Mouse (Mus musculus) kidney, adult 2 months (tissue): ENCODE data around the gene Duoxa2. TPM values are rescaled to one million over a fixed set of nuclear protein-coding genes. Genes with fewer than 3 reads are reported as not detected.
A peak's percentile ranks its signal among the peaks of the same experiment; 100 is the strongest.

ENCODE experiments used
- DNase-seq: peaks from one replicate; pipeline ENCODE4 v3.0.0; 2021
- H3K27ac ChIP-seq: fragments of 200-500 bp; 2 replicates; pipeline ENCODE4 v1.5.1; 2012; ENCODE audit warnings: low read depth, low read length, control low read depth, inconsistent platforms; ENCODE audit not compliant: insufficient read depth
- H3K27me3 ChIP-seq: fragments of 200-500 bp; replicated peaks from 2 replicates; pipeline ENCODE4 v1.6.1; 2012; ENCODE audit warnings: mild to moderate bottlenecking, moderate library complexity, low read length, inconsistent platforms; ENCODE audit not compliant: control insufficient read depth, insufficient read depth
- H3K36me3 ChIP-seq: fragments of 200-500 bp; 2 replicates; pipeline ENCODE4 v1.6.1; 2012; ENCODE audit warnings: mild to moderate bottlenecking, moderate library complexity, low read length, inconsistent platforms; ENCODE audit not compliant: control insufficient read depth, insufficient read depth
- H3K4me1 ChIP-seq: fragments of 200-500 bp; 2 replicates; pipeline ENCODE4 v1.6.1; 2011; ENCODE audit warnings: low read length; ENCODE audit not compliant: control insufficient read depth, insufficient read depth
- H3K4me3 ChIP-seq: fragments of 200-500 bp; 2 replicates; pipeline ENCODE4 v1.5.1; 2011; ENCODE audit warnings: mild to moderate bottlenecking, low read depth, low read length, control low read depth; ENCODE audit not compliant: insufficient read depth
- CTCF ChIP-seq: fragments of 200-500 bp; conservative IDR thresholded peaks from 2 replicates; pipeline ENCODE4 v1.5.1; 2011; ENCODE audit warnings: low read depth, mild to moderate bottlenecking, control low read depth, low read length, moderate library complexity, mixed read lengths; ENCODE audit not compliant: insufficient read depth, insufficient read length
- POLR2A ChIP-seq: fragments of 200-500 bp; IDR thresholded peaks from one replicate; pipeline ENCODE4 v1.6.1; 2011; ENCODE audit warnings: low read depth, low read length, control low read depth
- WGBS: fragments of 180-500 bp; shearing (Covaris S2); methylation state at CpG from one replicate; pipeline ENCODE4 v1.1.7; 2018; 5-methylcytosine and 5-hydroxymethylcytosine counted together
- polyA plus RNA-seq: library from polyadenylated mRNA; depleted of rRNA; stranded (reverse); fragments of >200 nt; gene quantifications from 2 replicates; pipeline ENCODE4 v1.2.3, GENCODE M21; 2012

Gene Duoxa2
- polyA plus RNA-seq, 1 experiment: not detected

DNA sequence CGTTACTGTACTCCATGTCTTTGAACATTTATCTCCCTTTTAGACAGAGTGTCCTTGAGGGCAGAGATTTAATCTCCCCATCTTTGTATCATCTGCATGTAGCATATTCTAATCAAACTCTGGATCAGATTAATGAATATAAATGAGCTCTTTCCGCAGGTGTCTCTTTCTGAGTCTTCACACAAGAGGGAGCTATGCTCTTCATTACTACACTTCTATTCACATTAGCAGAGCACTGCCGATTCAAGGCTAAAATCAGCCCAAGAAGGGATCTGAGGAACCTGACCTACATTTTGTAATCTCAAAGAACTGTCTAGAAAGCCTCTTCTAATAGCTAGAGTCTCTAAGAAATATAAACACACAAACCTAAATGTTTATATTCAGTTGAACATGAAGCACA is 10.9 kb downstream of the Duoxa2 start:
- H3K36me3 ChIP-seq: no peaks in the 10 kb centered on the region
- H3K27me3 ChIP-seq: no peaks in the 10 kb centered on the region
- 38% methylated on average over 3 of the region's 3 CpGs for WGBS
- no peak overlapping the region for H3K4me3 ChIP-seq
- DNase-seq: no peak
- peaks cover 4% of the 10 kb centered on the region; the same call in 1 of the 2 replicates for H3K4me1 ChIP-seq
- no peak for TF ChIP-seq POLR2A
- no peak for TF ChIP-seq CTCF
- no peak overlapping the region for H3K27ac ChIP-seq

DNA sequence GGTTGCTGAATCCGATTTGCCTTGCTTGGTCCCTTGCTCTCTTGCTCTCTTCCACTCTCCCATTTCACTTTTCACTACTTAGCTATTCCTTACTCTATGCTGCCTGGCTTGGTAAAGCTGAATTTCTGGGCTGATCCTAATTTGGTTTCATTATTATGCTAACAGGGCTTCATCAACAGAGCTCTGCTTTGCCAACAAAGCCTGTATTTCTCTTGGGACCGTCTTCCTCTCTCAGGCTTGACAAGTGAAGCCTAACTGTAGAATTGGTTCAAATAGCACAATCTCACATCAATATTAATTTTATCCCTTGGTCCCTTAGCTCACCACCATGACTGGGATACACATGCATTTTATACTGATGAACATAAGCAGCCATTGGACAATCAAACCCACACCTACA is 12.9 kb downstream of the Duoxa2 start:
- no peak for DNase-seq
- WGBS: 63% methylated on average over 2 of the region's 2 CpGs
- H3K4me3 ChIP-seq: no peak overlapping the region
- no peak overlapping the region for H3K27ac ChIP-seq
- H3K36me3 ChIP-seq: no peaks in the 10 kb centered on the region
- TF ChIP-seq POLR2A (no peak), CTCF (no peak)
- H3K4me1 ChIP-seq: peaks cover 4% of the 10 kb centered on the region; the same call in 1 of the 2 replicates
- H3K27me3 ChIP-seq: no peaks in the 10 kb centered on the region

DNA sequence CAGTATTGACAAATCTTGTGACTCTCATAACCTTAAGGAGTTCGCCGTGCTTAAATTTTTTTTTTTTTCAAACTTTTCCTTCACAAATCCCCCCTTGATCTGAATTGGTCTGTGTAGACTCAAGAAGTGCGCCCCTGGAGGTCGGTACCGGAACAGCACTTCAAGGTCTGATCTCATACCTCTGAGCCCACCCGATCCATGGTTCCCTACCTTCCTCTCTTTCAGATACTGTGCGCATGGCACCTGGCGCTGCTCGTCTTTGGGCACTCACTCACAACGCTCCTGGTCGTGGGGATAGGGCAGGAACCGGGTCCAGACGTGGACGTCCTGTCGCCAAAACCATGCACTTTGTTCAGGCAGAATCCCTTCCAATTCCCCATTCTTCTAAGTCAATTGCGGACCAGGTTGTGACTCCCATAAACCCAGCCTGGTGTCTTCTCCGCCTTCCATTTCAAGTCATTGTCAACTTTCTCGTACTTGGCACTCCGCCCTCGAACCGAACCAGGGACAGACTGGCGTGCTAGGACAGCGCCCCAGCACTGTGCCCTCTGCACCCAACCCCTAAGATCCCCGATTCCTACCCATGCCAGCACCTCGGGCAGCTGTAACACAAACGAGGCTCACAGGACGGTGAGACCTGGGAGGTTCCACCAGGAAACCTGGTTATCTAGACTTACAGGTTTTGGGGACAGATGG is 14.2 kb downstream of the Duoxa2 start:
- 4% methylated on average over 27 of the region's 27 CpGs for WGBS
- TF ChIP-seq CTCF: peak; percentile 65
- TF ChIP-seq POLR2A: no peak
- Histone ChIP-seq H3K36me3 (no peaks in the 10 kb centered on the region), H3K27ac (no peak overlapping the region), H3K4me3 (no peak overlapping the region), H3K4me1 (peaks cover 4% of the 10 kb centered on the region; the same call in 1 of the 2 replicates), H3K27me3 (no peaks in the 10 kb centered on the region)
- peak; percentile 53 for DNase-seq

DNA sequence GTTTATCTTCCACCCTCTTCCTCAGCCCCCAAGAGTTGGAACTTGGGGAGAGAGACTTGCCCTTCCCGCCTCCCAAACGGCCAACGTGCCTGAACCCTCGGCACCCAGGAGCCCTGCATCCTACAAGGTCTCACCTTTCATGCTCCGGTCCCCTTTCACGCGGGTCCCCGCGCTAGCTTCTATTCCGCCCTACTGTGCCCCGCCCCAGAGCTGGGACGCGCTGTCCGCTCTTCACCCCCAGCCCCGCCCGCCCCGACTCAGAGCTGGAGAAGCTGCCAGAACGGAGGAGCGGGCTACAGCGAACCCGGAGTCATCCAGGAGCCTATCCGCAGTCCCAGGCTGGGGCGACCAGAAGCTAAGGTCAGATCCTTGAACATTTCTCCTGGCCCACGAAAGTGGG is 14.8 kb downstream of the Duoxa2 start, which contains the start of gene Duoxa1:
Gene Duoxa1, minus strand, starts transcription at position 195 of the 400 bp plus-strand sequence.
- no peak for TF ChIP-seq CTCF
- no peak for TF ChIP-seq POLR2A
- WGBS: 6% methylated on average over 24 of the region's 24 CpGs
- H3K4me1 ChIP-seq: peaks cover 4% of the 10 kb centered on the region; the same call in 1 of the 2 replicates
- no peak within 1 kb of the TSS for H3K27ac ChIP-seq
- H3K4me3 ChIP-seq: no peak within 1 kb of the TSS
- DNase-seq: no peak
- no peaks in the 10 kb centered on the region for H3K27me3 ChIP-seq
- no peaks in the 10 kb centered on the region for H3K36me3 ChIP-seq

DNA sequence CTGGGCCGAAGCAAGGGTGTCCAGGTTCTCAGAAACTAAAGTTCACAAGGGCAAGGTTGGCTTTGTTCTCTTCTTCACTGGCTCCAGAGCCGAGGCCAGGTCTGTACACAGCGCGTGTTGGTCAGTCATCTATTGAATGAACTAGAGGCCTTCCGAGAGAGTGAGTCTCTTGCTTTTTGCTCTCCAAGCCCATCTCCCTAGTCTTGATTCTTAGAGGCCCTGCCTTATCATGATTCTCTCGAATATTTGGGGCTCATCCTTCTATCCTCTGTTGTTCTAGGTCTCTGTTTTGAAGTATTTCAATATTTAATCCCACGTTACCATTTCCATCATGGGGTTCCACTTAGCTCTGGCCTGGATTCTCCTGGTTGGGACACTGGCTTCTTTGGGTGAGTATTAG is 16.7 kb downstream of the Duoxa2 start, which contains the start of gene Duox1:
Gene Duox1, plus strand, starts transcription at position 301 of the 400 bp plus-strand sequence.
- DNase-seq: no peak
- TF ChIP-seq CTCF (no peak), POLR2A (no peak)
- Histone ChIP-seq H3K4me3 (no peak within 1 kb of the TSS), H3K4me1 (peaks cover 4% of the 10 kb centered on the region; the same call in 1 of the 2 replicates), H3K27ac (no peak within 1 kb of the TSS), H3K27me3 (no peaks in the 10 kb centered on the region), H3K36me3 (no peaks in the 10 kb centered on the region)
- WGBS: 83% methylated on average over 7 of the region's 7 CpGs

DNA sequence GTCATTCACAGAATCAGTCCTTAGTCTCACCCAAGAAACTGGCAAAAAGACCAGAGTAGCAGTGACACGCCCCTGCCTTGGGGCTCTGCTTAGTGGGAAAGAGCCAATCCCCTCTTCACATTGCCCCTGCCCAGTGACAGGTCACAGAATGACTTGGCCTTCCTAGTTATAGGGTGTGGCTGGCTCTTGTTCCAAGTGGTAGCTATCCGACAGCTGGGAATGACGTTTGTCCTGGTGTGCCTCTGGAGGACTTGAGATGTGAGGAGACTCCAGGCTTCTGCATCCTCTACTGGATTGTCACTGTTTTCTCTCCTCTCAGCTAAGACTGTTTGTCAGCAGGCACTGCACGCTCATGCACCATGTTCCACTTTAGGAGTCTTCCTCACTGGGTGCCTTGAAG is 18.7 kb downstream of the Duoxa2 start:
- no peak overlapping the region for H3K4me3 ChIP-seq
- no peak for DNase-seq
- WGBS: 67% methylated on average over 4 of the region's 4 CpGs
- no peaks in the 10 kb centered on the region for H3K36me3 ChIP-seq
- H3K27me3 ChIP-seq: no peaks in the 10 kb centered on the region
- H3K4me1 ChIP-seq: peaks cover 4% of the 10 kb centered on the region; the same call in 1 of the 2 replicates
- H3K27ac ChIP-seq: no peak overlapping the region
- TF ChIP-seq CTCF (no peak), POLR2A (no peak)

DNA sequence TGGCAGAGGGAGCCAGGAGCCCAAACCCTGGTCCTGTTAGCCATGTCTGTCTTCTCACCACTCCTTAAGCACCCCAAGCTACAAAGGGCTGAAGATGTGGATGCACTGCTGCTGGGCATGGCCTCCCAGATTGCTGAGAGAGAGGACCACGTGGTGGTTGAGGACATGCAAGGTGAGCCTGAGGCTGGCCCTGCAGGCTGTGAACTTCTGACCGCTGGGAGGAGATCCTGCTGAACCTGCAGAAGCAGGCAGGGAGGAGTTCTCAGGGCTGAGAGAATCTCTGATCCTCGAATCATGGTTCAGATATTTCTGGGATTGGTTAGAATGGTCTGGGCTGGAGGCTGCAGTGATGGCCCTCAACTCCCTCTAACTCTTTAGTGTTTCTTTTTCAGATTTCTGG is 25.3 kb downstream of the Duoxa2 start:
- Histone ChIP-seq H3K27me3 (no peaks in the 10 kb centered on the region), H3K27ac (no peak overlapping the region), H3K36me3 (no peaks in the 10 kb centered on the region), H3K4me1 (0 out of 2 replicates have a peak, but pooled peaks cover 2% of the 10 kb centered on the region), H3K4me3 (no peak overlapping the region)
- DNase-seq: peak; percentile 56
- no peak for TF ChIP-seq CTCF
- 46% methylated on average over 3 of the region's 3 CpGs for WGBS
